Mouse (Mus musculus): Measurements from ENCODE around the gene Fgg.

Gene Fgg

GRCm38 (mm10) chr3:83007557-83007956 is at the start of gene Fgg:
Fgg (plus strand) TSS chr3:83007724.
- DNase-seq (ENCODE audit: low read depth, low spot score) = no peak

DNA sequence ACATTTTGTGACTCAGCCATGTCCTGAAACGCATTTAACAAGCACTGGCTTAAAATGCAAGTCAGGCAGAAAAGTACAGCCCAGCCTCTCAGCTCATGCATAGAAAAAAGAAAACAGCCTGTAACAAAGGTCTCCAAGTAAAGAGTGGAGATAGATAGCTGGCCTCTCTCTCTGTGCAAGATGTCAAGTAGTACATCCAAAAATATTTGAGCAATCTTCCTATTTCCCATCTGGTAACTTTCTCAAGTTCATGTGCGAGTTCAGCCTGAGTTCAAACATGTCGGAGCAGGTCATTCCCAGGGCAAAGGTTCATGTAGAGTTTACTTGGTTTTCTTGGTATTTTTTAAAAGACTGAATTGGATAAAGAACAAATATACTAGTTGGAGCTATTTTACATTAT is 36.5 kb upstream of the Fgg start:
- DNase-seq (ENCODE audit: low read depth, low spot score) = no peak

- DNase-seq (ENCODE audit: low read depth, low spot score) = no peak
These were observed 26.7 kb upstream of the Fgg start for GRCm38 (mm10) chr3:82980818-82981217.

- no peak for DNase-seq (ENCODE audit: low read depth, low spot score)
These were observed 25.7 kb upstream of the Fgg start for GRCm38 (mm10) chr3:82981861-82982260.

- no peak for DNase-seq (ENCODE audit: low read depth, low spot score)
These were observed 22.7 kb upstream of the Fgg start for GRCm38 (mm10) chr3:82984840-82985239.

- DNase-seq (ENCODE audit: low read depth, low spot score) = no peak
These were observed 15.6 kb upstream of the Fgg start for GRCm38 (mm10) chr3:82991963-82992362.

- no peak for DNase-seq (ENCODE audit: low read depth, low spot score)
These were observed 14.6 kb upstream of the Fgg start for GRCm38 (mm10) chr3:82992956-82993355.

DNA sequence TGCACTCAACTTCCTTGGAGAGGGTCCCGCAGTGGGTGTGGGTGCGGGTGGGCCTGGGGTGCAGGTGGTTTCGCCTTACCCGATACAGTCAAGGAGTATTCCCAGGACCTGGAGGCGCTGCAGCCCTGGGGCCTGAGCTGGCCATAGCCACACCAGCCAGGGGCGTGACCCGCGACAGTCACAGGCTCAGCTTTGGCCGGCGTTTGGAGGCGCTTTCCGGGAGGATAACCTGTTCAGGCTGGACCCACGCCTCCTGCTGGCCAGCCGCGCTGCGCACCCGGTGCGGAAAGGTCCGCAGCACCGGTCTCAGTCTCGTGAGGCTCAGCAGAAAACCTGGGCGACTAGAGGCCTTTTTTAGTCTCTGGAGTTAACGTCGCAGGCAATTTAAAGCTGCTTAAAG is 12.2 kb upstream of the Fgg start:
- DNase-seq (ENCODE audit: low read depth, low spot score) = no peak

GRCm38 (mm10) chr3:82996656-82997055 is 10.9 kb upstream of the Fgg start:
- DNase-seq (ENCODE audit: low read depth, low spot score) = no peak

- DNase-seq (ENCODE audit: low read depth, low spot score) = peak; percentile 66
These were observed 8.6 kb upstream of the Fgg start for GRCm38 (mm10) chr3:82998772-82999463.

- DNase-seq (ENCODE audit: low read depth, low spot score) = no peak
These were observed 7.5 kb upstream of the Fgg start for GRCm38 (mm10) chr3:82999995-83000394.

GRCm38 (mm10) chr3:83002191-83002590 is 5.3 kb upstream of the Fgg start:
- DNase-seq (ENCODE audit: low read depth, low spot score) = no peak

- DNase-seq (ENCODE audit: low read depth, low spot score) = no peak
These were observed 4.5 kb upstream of the Fgg start for GRCm38 (mm10) chr3:83003068-83003467.

GRCm38 (mm10) chr3:83004801-83005200 is 2.7 kb upstream of the Fgg start:
- DNase-seq (ENCODE audit: low read depth, low spot score) = no peak

DNA sequence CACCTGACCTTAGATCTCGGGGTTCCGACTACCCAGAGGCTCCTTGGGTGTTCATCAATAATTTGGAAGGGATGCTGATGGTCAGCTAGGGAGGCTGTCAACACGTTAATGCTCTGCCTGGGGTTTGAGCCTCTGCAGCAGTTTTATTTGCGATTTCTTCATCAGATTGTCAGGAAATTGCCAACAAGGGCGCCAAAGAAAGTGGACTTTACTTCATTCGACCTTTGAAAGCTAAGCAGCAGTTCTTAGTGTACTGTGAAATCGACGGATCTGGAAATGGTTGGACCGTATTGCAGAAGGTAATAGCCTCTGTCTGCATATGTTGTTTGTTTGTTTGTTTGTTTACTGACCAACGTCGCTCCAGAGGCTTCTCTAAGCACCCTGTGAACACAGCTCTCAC is 2.8 kb downstream of the Fgg start:
- DNase-seq (ENCODE audit: low read depth, low spot score) = no peak

- no peak for DNase-seq (ENCODE audit: low read depth, low spot score)
These were observed 3.6 kb downstream of the Fgg start for GRCm38 (mm10) chr3:83011136-83011535.

DNA sequence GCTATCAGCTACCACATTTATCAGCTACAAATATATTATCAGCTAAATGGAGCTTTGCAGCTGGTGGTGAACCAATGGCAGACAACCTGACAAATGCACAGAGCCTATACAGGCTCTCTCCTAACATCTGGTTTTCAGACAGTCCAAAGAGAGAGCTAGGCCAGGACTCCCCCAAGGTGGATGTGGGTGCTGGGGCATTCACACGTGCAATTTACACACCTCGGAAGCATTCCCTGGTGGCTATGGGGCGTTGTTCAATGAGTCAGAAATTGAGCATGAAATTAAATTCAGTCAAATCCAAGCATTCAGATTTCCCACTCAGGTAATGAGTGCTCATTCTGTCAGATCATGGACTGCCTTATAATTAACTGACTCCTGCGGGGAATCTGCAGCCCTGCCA is 4.0 kb downstream of the Fgg start:
- no peak for DNase-seq (ENCODE audit: low read depth, low spot score)

DNA sequence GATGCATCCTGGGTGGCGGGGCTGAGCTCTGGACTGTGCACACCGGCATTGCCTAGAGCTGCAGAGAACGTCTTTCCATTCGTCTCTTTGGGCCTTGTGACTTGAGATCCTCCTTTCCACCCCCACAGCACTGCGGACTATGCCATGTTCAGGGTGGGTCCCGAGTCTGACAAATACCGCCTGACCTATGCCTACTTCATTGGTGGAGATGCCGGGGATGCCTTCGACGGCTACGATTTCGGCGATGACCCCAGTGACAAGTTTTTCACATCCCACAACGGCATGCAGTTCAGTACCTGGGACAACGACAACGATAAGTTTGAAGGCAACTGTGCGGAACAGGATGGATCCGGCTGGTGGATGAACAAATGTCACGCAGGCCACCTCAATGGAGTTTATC is 5.1 kb downstream of the Fgg start:
- no peak for DNase-seq (ENCODE audit: low read depth, low spot score)

DNA sequence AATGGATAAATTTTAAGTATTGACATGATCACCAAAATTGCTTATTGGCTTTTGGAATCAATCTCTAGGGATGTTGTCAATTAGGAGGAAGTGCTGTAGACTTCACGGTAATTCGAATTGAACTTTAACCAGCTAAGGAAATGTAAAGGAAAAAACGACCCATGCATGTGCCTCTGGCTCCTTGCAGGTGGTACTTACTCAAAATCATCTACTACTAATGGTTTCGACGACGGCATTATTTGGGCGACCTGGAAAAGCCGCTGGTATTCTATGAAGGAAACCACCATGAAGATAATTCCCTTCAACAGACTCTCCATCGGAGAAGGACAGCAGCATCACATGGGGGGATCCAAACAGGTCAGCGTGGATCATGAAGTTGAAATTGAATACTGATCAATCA is 6.4 kb downstream of the Fgg start:
- no peak for DNase-seq (ENCODE audit: low read depth, low spot score)

- DNase-seq (ENCODE audit: low read depth, low spot score) = no peak
These were observed 8.7 kb downstream of the Fgg start for GRCm38 (mm10) chr3:83016236-83016635.

GRCm38 (mm10) chr3:83020387-83020786 is 12.9 kb downstream of the Fgg start:
- DNase-seq (ENCODE audit: low read depth, low spot score) = no peak

GRCm38 (mm10) chr3:83021176-83021575 is 13.7 kb downstream of the Fgg start:
- no peak for DNase-seq (ENCODE audit: low read depth, low spot score)

GRCm38 (mm10) chr3:83025036-83025435 is 17.5 kb downstream of the Fgg start:
- DNase-seq (ENCODE audit: low read depth, low spot score) = no peak
